Mouse (Mus musculus) ES-Bruce4 (cell line): ENCODE results near the gene Nfatc4. TPM values are rescaled to one million over a fixed set of nuclear protein-coding genes. Genes with fewer than 3 reads are reported as not detected.
A peak's percentile ranks its signal among the peaks of the same experiment; 100 is the strongest.

Experiments used
- H3K27ac ChIP-seq: 2 replicates; pipeline ENCODE4 v1.5.1; 2012; ENCODE audit warnings: low read length, inconsistent platforms; ENCODE audit not compliant: insufficient read depth
- H3K27me3 ChIP-seq: 2 replicates; pipeline ENCODE4 v1.6.1; 2012; ENCODE audit warnings: mild to moderate bottlenecking, low read length, inconsistent platforms; ENCODE audit not compliant: control insufficient read depth, poor library complexity, insufficient read depth, severe bottlenecking
- H3K36me3 ChIP-seq: 2 replicates; pipeline ENCODE4 v1.6.1; 2012; ENCODE audit warnings: inconsistent platforms, mild to moderate bottlenecking, low read length, moderate library complexity; ENCODE audit not compliant: control insufficient read depth, poor library complexity, insufficient read depth, severe bottlenecking
- H3K4me1 ChIP-seq: one replicate; pipeline ENCODE4 v1.8.1; 2011; ENCODE audit warnings: low read length; ENCODE audit not compliant: control insufficient read depth, insufficient read depth
- H3K4me3 ChIP-seq: 2 replicates; pipeline ENCODE4 v1.5.1; 2011; ENCODE audit warnings: low read depth, mild to moderate bottlenecking, low read length
- H3K9ac ChIP-seq: 2 replicates; pipeline ENCODE4 v1.6.1; 2012; ENCODE audit warnings: low read depth, mild to moderate bottlenecking, inconsistent platforms; ENCODE audit not compliant: poor library complexity, severe bottlenecking
- H3K9me3 ChIP-seq: replicated peaks from 2 replicates; pipeline ENCODE4 v1.6.1; 2012; ENCODE audit warnings: mild to moderate bottlenecking, low read length, inconsistent platforms; ENCODE audit not compliant: control insufficient read depth, poor library complexity, insufficient read depth, severe bottlenecking
- CTCF ChIP-seq: IDR thresholded peaks from one replicate; pipeline ENCODE4 v1.8.1; 2011; ENCODE audit warnings: low read depth, low read length
- EP300 ChIP-seq: IDR thresholded peaks from 2 replicates; pipeline ENCODE4 v1.6.1; 2011; ENCODE audit warnings: low read depth, low read length; ENCODE audit not compliant: insufficient read depth
- POLR2A ChIP-seq: IDR thresholded peaks from one replicate; pipeline ENCODE4 v1.8.1; 2011; ENCODE audit warnings: low read length; ENCODE audit not compliant: insufficient read depth
- polyA plus RNA-seq: library from polyadenylated mRNA; stranded (reverse); fragments of >200 nt; gene quantifications from 2 replicates; pipeline ENCODE4 v1.2.4, GENCODE M21; 2011; ENCODE audit warnings: low read depth; ENCODE audit not compliant: missing spikeins, insufficient read depth, insufficient read length

Nfatc4 gene
- polyA plus RNA-seq, 1 experiment = 57.7 TPM

DNA sequence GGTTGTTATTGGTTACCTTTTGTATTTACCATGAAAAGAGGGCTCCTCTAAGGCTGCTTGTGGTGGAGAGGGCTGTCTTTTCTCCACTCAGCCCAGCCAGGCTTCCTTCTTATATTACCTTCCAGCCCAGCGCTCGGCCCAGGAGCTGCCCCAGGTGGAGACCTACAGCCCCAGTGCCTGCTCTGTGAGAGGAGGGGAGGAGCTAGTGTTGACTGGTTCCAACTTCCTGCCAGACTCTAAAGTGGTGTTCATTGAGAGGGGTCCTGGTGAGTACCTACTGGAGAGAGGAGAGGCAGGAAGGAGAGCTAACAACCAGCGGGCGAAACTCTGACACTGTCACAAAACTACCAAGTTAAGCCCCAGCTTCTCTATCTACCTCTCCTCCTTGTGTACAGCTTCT is 7.4 kb downstream of the Nfatc4 start:
- Histone ChIP-seq H3K27me3 (no peaks in the 10 kb centered on the region), H3K9ac (no peak overlapping the region), H3K4me1 (peaks cover 41% of the 10 kb centered on the region), H3K27ac (peak overlapping the region; percentile 55), H3K4me3 (no peak overlapping the region), H3K36me3 (peaks cover 2% of the 10 kb centered on the region; the same call in 1 of the 2 replicates), H3K9me3 (no peaks in the 10 kb centered on the region)
- TF ChIP-seq POLR2A (no peak), CTCF (no peak), EP300 (no peak)

DNA sequence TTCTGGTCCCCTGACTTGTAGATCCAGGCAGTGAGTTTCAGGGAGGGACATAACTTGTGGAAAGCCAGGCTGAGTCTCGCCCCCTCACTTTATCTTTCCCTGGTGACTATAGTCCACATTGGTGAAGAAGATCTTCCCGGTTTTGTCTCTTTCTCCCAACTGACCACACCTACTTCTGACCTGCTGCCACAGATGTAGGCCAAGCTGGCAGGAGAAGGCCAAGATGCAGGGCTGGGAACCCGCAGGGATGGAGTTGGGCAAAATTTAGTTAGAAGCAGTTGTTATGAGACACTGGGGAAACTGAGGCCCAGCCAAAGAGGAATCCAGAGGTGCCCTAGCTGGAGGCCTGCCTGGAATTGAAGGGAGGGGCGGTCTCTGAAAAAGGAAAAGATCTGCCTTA is 10.2 kb downstream of the Nfatc4 start:
- Histone ChIP-seq H3K9me3 (no peaks in the 10 kb centered on the region), H3K27me3 (no peaks in the 10 kb centered on the region), H3K4me1 (peaks cover 41% of the 10 kb centered on the region), H3K9ac (no peak overlapping the region), H3K27ac (0 out of 2 replicates have a peak overlapping the region, but pooled peaks have one; percentile 15), H3K36me3 (no peaks in the 10 kb centered on the region), H3K4me3 (no peak overlapping the region)
- TF ChIP-seq POLR2A (no peak), CTCF (no peak), EP300 (no peak)

DNA sequence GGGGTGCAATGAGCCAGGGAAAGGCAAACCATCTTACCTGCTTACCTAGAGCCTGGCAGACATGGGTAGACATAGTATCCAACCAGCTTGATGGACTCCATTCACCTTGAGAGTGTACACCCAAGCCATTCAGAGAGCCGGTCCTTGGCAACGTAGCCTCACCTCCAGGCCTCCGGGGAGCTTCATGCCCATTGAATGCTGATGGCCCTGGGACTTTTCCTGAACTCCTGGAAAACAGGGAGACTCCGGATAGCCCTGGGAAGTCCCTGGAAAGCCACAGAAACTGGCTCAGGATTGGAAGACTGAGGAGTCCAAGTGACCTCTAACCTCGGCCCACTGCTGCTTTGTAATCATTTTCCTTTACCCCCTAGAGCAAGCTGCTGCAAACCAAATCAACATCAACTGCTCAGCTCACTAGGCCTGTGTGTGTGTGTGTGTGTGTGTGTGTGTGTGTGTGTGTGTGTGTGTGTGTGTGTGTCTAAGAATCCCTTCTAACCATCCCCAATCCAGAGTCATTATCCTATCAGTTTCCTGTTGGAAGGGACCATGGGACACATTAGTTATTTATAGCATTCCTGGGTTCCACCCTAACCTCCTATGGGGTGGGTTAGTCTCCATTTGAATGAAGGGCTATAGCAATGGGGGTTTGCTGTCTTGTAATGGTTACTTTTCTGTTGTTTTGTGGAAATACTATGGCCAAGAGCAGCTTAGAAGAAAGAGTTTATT is 12.0 kb downstream of the Nfatc4 start:
- H3K27me3 ChIP-seq = no peaks in the 10 kb centered on the region
- peaks cover 37% of the 10 kb centered on the region for H3K4me1 ChIP-seq
- peak overlapping the region; percentile 84 for H3K27ac ChIP-seq
- H3K4me3 ChIP-seq = peak overlapping the region; percentile 2
- no peaks in the 10 kb centered on the region for H3K36me3 ChIP-seq
- no peak overlapping the region for H3K9ac ChIP-seq
- no peaks in the 10 kb centered on the region for H3K9me3 ChIP-seq
- TF ChIP-seq POLR2A (no peak), EP300 (0 out of 2 replicates have a peak, but pooled peaks have one; percentile 35)

DNA sequence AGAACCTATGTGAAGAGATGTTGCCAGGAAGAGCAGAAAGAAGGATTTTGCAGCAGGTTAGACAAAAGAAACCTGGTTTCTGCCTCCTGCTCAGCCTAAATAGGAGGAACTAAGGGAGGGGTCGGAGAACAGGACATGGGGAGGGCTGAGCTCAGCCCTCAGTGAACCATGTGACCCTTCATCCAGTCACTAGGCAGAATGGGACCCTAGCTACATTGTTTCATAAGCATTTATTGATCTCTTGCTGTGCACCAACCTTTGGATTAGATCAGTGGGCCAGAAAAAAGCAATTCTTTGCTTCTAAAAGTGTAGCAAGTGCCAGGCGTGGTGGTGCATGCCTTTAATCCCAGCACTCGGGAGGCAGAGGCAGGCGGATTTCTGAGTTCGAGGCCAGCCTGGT is 15.4 kb downstream of the Nfatc4 start:
- H3K27ac ChIP-seq = no peak overlapping the region
- no peak overlapping the region for H3K4me3 ChIP-seq
- TF ChIP-seq POLR2A (no peak), CTCF (no peak), EP300 (no peak)
- no peaks in the 10 kb centered on the region for H3K36me3 ChIP-seq
- peaks cover 18% of the 10 kb centered on the region for H3K4me1 ChIP-seq
- no peaks in the 10 kb centered on the region for H3K9me3 ChIP-seq
- H3K9ac ChIP-seq = no peak overlapping the region
- no peaks in the 10 kb centered on the region for H3K27me3 ChIP-seq

DNA sequence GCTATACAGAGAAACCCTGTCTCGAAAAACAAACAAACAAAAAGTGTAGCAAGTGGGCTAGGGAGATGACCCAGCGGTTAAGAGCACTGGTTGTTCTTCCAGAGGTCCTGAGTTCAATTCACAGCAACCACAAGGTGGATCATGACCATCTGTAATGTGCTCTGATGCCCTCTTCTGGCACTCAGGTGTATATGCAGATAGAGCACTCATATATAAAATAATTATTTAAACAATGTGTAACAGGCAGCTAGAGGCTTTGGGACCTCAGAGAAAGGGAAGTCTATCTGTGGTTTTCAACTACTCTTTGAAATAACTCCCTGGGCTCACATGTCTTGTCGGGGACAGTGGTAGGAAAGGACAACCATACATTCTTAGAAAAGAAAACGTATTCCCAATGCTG is 15.8 kb downstream of the Nfatc4 start:
- H3K9me3 ChIP-seq = no peaks in the 10 kb centered on the region
- H3K9ac ChIP-seq = no peak overlapping the region
- no peaks in the 10 kb centered on the region for H3K27me3 ChIP-seq
- H3K27ac ChIP-seq = no peak overlapping the region
- H3K4me1 ChIP-seq = peaks cover 14% of the 10 kb centered on the region
- no peaks in the 10 kb centered on the region for H3K36me3 ChIP-seq
- H3K4me3 ChIP-seq = no peak overlapping the region
- TF ChIP-seq EP300 = no peak
- TF ChIP-seq CTCF = no peak
- TF ChIP-seq POLR2A = no peak

DNA sequence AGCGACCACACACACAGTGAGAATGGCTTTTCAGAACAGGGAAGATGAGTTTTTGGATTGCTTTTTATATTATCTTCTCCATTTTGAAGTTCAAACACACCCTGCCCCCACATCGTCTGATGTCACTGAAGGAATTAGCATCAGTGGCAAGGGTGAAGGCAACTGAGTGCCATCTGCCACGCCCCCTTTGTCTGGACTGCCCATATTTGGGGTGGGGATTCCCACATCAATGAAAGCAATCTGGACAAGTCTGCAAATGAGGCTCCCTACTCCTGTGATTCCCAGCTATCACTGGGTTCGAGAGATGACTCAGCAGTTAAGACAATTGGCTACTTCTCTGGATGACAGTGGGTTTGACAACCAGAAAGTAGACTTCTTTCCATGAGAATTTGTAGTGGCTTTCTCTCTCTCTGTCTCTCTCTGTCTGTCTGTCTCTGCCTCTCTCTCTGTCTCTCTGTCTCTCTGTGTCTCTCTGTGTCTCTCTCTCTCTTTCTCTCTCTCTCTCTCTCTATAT is 18.0 kb downstream of the Nfatc4 start:
- Histone ChIP-seq H3K4me1 (peaks cover 4% of the 10 kb centered on the region), H3K9me3 (no peaks in the 10 kb centered on the region), H3K4me3 (no peak overlapping the region), H3K27ac (peak overlapping the region; percentile 58), H3K27me3 (no peaks in the 10 kb centered on the region), H3K9ac (no peak overlapping the region), H3K36me3 (no peaks in the 10 kb centered on the region)
- TF ChIP-seq CTCF = no peak
- no peak for TF ChIP-seq EP300
- TF ChIP-seq POLR2A = no peak
